Mouse (Mus musculus): ENCODE data around the gene Mpig6b.

- TF ChIP-seq CTCF (IDR thresholded peaks at IDR 0.05; ENCODE audit: low read depth, low read length) (no peak), POLR2A (IDR thresholded peaks at IDR 0.05; ENCODE audit: borderline replicate concordance, low read depth, low read length) (no peak)
Measured at GRCm38 (mm10) chr17:35047688-35048087, 18.3 kb downstream of the Mpig6b start.
